Mouse (Mus musculus) kidney, adult 2 months (tissue): ENCODE measurements around the gene Plekhf1.

Experiments used
- CTCF ChIP-seq: fragments of 200-500 bp; conservative IDR thresholded peaks from 2 replicates; pipeline ENCODE4 v1.5.1; 2011; ENCODE audit warnings: low read depth, mild to moderate bottlenecking, control low read depth, low read length, moderate library complexity, mixed read lengths; ENCODE audit not compliant: insufficient read depth, insufficient read length
- POLR2A ChIP-seq: fragments of 200-500 bp; IDR thresholded peaks from one replicate; pipeline ENCODE4 v1.6.1; 2011; ENCODE audit warnings: low read depth, low read length, control low read depth

- TF ChIP-seq CTCF (no peak), POLR2A (no peak)
Measured at GRCm38 (mm10) chr7:38219526-38219925, 8.3 kb downstream of the Plekhf1 start.
